Mouse (Mus musculus) liver, embryonic 13.5 days (tissue): ENCODE measurements around the gene Mettl7b. TPM values are rescaled to one million over a fixed set of nuclear protein-coding genes. Genes with fewer than 3 reads are reported as not detected.

Experiments
- ATAC-seq: fragments of 200-750 bp; cut with Nextera tagmentation; 2 replicates; pipeline ENCODE4 v1.8.0; 2017; ENCODE audit warnings: low read depth, mild to moderate bottlenecking, moderate number of reproducible peaks, moderate library complexity
- DNase-seq: peaks from one replicate; pipeline ENCODE4 v3.0.0; 2022
- H3K27ac ChIP-seq: fragments of 300-500 bp; sonication (generic); 2 replicates; pipeline ENCODE4 v1.5.1; 2015; ENCODE audit warnings: moderate library complexity, mild to moderate bottlenecking, inconsistent platforms
- H3K27me3 ChIP-seq: fragments of 300-500 bp; sonication (generic); 2 replicates; pipeline ENCODE4 v1.6.1; 2015; ENCODE audit warnings: mild to moderate bottlenecking, inconsistent platforms
- H3K36me3 ChIP-seq: fragments of 300-500 bp; sonication (generic); 2 replicates; pipeline ENCODE4 v1.6.1; 2015; ENCODE audit warnings: mild to moderate bottlenecking, inconsistent platforms
- H3K4me1 ChIP-seq: fragments of 300-500 bp; sonication (generic); replicated peaks from 2 replicates; pipeline ENCODE4 v1.6.1; 2015; ENCODE audit warnings: inconsistent platforms
- H3K4me2 ChIP-seq: fragments of 300-500 bp; sonication (generic); 2 replicates; pipeline ENCODE4 v1.6.1; 2015; ENCODE audit warnings: inconsistent platforms, mild to moderate bottlenecking, moderate library complexity
- H3K4me3 ChIP-seq: fragments of 300-500 bp; sonication (generic); replicated peaks from 2 replicates; pipeline ENCODE4 v1.5.1; 2015; ENCODE audit warnings: mild to moderate bottlenecking, inconsistent platforms
- H3K9ac ChIP-seq: fragments of 300-500 bp; sonication (generic); 2 replicates; pipeline ENCODE4 v1.6.1; 2015; ENCODE audit warnings: mild to moderate bottlenecking, inconsistent platforms
- H3K9me3 ChIP-seq: fragments of 300-500 bp; sonication (generic); replicated peaks from 2 replicates; pipeline ENCODE4 v1.6.1; 2016; ENCODE audit warnings: inconsistent platforms
- WGBS: fragments of 180-500 bp; shearing (Covaris S2); methylation state at CpG from one replicate; pipeline ENCODE4 v1.1.7; 2015; ENCODE audit not compliant: insufficient replicate concordance; 5-methylcytosine and 5-hydroxymethylcytosine counted together
- polyA plus RNA-seq: library from polyadenylated mRNA; unstranded; fragments of >200 nt; fragmentation: Nextera tagmentation; extraction: Ambion mirVana; gene quantifications from 2 replicates; pipeline ENCODE4 v1.2.1, GENCODE M21; 2015

Gene Mettl7b
- polyA plus RNA-seq, 1 experiment from 2014 or later = not detected

GRCm38 (mm10) chr10:128916665-128917064 is 44.1 kb downstream of the Mettl7b start:
- no peak overlapping the region for H3K27ac ChIP-seq
- DNase-seq (no peak), ATAC-seq (no peak)
- peaks cover 27% of the 10 kb centered on the region for H3K4me1 ChIP-seq
- no peaks in the 10 kb centered on the region for H3K9me3 ChIP-seq
- 61% methylated on average over 3 of the region's 3 CpGs for WGBS
- no peak overlapping the region for H3K4me3 ChIP-seq
- peaks cover 13% of the 10 kb centered on the region for H3K36me3 ChIP-seq
- H3K4me2 ChIP-seq = no peak overlapping the region
- H3K9ac ChIP-seq = no peak overlapping the region
- no peaks in the 10 kb centered on the region for H3K27me3 ChIP-seq

- 64% methylated on average over 2 of the region's 2 CpGs for WGBS
- H3K4me2 ChIP-seq = no peak overlapping the region
- H3K36me3 ChIP-seq = peaks cover 13% of the 10 kb centered on the region
- H3K9ac ChIP-seq = no peak overlapping the region
- no peak overlapping the region for H3K4me3 ChIP-seq
- no peaks in the 10 kb centered on the region for H3K9me3 ChIP-seq
- peaks cover 20% of the 10 kb centered on the region for H3K4me1 ChIP-seq
- peaks cover 9% of the 10 kb centered on the region for H3K27me3 ChIP-seq
- DNase-seq = no peak
- H3K27ac ChIP-seq = no peak overlapping the region
- ATAC-seq = no peak
Measured at GRCm38 (mm10) chr10:128915550-128915949, 45.2 kb downstream of the Mettl7b start.

- Histone ChIP-seq H3K27me3 (peaks cover 28% of the 10 kb centered on the region), H3K27ac (no peak overlapping the region), H3K9me3 (no peaks in the 10 kb centered on the region), H3K4me3 (no peak overlapping the region), H3K4me1 (peaks cover 26% of the 10 kb centered on the region), H3K36me3 (peaks cover 13% of the 10 kb centered on the region), H3K4me2 (no peak overlapping the region), H3K9ac (no peak overlapping the region)
- DNase-seq = no peak
- 87% methylated on average over 12 of the region's 12 CpGs for WGBS
- no peak for ATAC-seq
Measured at GRCm38 (mm10) chr10:128913696-128914095, 47.1 kb downstream of the Mettl7b start.

DNA sequence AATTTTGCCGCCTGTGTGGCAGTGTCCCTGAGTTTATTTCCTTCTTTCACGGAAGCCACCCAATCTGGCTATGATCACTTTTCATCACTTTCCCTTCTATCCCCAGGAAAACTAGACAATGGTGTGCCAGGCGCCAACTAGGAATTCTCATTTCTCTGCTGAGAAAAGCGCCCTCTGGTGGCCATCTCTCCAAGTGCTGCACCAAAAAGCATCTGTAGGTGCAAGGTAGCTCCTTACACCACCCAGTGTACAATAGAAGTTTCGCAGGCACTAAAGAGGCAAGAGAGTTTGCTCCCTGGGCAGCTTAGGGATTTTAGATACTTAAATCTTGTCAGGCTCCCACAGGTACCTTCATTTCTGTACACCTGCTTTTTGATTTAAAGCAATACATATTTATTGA is 47.6 kb downstream of the Mettl7b start:
- WGBS = 14% methylated on average over 5 of the region's 5 CpGs
- ATAC-seq (peak; percentile 26; the same call in 1 of the 2 replicates), DNase-seq (peak; percentile 57)
- Histone ChIP-seq H3K9ac (no peak overlapping the region), H3K4me1 (peaks cover 23% of the 10 kb centered on the region), H3K27ac (no peak overlapping the region), H3K4me2 (no peak overlapping the region), H3K36me3 (peaks cover 13% of the 10 kb centered on the region), H3K9me3 (no peaks in the 10 kb centered on the region), H3K4me3 (no peak overlapping the region), H3K27me3 (peaks cover 33% of the 10 kb centered on the region)

DNA sequence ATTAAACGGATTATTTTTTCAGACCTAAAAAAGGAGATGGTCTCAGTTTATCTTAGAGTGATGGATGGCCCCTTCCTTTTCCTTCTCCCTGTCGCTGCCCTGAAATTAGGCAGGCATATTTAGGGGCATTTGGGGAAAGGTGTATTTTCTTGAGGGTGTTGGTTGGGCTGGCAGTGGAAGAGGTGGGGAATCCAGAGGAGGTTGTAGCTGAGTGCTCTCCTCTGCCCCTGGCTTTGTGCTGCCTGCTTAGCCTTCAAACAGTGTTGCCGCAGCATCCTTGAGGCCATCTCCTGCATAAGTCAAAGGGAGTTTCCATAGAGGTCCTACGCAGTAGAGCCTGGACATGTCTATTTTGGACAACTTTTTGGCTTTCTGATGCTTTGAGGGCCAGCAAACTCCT is 48.0 kb downstream of the Mettl7b start:
- ATAC-seq = no peak

DNA sequence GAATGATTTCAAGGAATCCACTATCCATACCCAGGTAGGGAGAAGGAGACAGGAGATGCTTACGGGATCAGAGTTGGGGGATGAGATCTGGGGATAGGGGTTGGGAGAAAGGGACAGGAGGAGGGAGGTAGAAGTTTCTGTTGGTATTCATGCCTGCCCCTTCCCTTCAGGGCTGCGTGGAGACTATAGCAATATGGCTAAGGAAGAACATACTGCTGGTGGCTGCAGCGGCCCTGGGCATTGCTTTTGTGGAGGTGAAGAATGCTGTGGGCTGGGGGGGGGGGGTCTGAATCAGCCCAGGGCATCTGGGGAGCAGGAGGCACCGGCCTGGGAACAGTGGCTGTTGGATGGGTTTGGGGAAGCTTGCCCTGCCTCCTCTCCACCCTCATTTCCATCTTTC is 48.5 kb downstream of the Mettl7b start:
- no peaks in the 10 kb centered on the region for H3K9me3 ChIP-seq
- ATAC-seq (no peak), DNase-seq (no peak)
- 66% methylated on average over 3 of the region's 4 CpGs for WGBS
- no peak overlapping the region for H3K4me3 ChIP-seq
- peaks cover 16% of the 10 kb centered on the region for H3K4me1 ChIP-seq
- no peak overlapping the region for H3K9ac ChIP-seq
- no peak overlapping the region for H3K27ac ChIP-seq
- H3K27me3 ChIP-seq = peaks cover 37% of the 10 kb centered on the region
- no peak overlapping the region for H3K4me2 ChIP-seq
- peaks cover 6% of the 10 kb centered on the region for H3K36me3 ChIP-seq

More for the DNA sequence above, 48.0 kb downstream of the Mettl7b start:
- Histone ChIP-seq H3K9ac (no peak overlapping the region), H3K27me3 (peaks cover 37% of the 10 kb centered on the region), H3K4me3 (no peak overlapping the region), H3K9me3 (no peaks in the 10 kb centered on the region), H3K4me2 (no peak overlapping the region), H3K27ac (no peak overlapping the region), H3K36me3 (peaks cover 11% of the 10 kb centered on the region), H3K4me1 (peaks cover 21% of the 10 kb centered on the region)
- 61% methylated on average over 4 of the region's 4 CpGs for WGBS
- no peak for DNase-seq

GRCm38 (mm10) chr10:128911430-128911829 is 49.4 kb downstream of the Mettl7b start:
- H3K4me3 ChIP-seq = 0 out of 2 replicates have a peak overlapping the region, but pooled peaks have one; percentile 67
- no peak overlapping the region for H3K27ac ChIP-seq
- no peak for ATAC-seq
- no peaks in the 10 kb centered on the region for H3K9me3 ChIP-seq
- H3K4me2 ChIP-seq = peak overlapping the region; percentile 72; the same call in 1 of the 2 replicates
- no peak for DNase-seq
- H3K9ac ChIP-seq = no peak overlapping the region
- 65% methylated on average over 6 of the region's 6 CpGs for WGBS
- peaks cover 37% of the 10 kb centered on the region for H3K27me3 ChIP-seq
- H3K36me3 ChIP-seq = no peaks in the 10 kb centered on the region; the same call in 1 of the 2 replicates
- peaks cover 16% of the 10 kb centered on the region for H3K4me1 ChIP-seq

DNA sequence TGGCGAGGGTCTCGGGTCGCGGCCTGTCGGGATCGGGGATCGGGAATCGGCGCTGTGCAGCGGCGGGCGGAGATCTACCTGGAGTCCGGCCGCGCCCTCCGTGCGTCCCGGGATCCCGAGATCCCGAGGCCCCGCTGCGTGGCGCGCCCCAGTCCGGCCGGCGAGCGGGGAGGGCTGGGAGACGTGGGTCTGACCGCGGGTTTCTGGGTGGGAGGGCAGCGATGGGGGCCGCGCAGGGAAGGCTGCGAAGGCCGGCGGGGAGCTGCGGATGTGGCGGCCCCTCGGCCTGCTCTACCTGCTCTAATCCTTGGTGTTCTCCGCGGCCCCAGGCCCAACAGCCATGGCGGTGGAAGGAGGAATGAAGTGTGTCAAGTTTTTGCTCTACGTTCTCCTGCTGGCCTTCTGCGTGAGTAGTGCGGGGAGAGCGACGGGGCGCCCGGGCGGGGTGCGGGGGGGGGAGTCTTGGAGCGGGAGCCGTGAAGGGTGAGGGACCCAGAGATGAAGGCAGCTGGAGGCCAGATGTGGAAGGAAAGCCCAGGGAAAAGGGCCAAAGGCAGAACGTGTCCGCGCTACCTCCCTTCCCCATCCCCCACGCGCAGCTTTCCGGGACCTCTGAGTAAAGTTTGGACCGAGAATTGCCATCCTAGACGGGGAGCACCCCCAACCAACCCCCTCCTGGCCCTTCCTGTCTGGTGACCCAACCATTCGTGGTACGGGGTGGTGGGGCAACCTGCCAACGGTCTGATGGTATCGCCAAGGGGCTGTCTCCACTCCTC is 50.5 kb downstream of the Mettl7b start:
- Histone ChIP-seq H3K27me3 (peaks cover 37% of the 10 kb centered on the region), H3K4me1 (peaks cover 16% of the 10 kb centered on the region), H3K36me3 (no peaks in the 10 kb centered on the region; the same call in 1 of the 2 replicates), H3K4me3 (peak overlapping the region; percentile 67), H3K4me2 (peak overlapping the region; percentile 72), H3K9ac (peak overlapping the region; percentile 70), H3K27ac (peak overlapping the region; percentile 23; the same call in 1 of the 2 replicates), H3K9me3 (no peaks in the 10 kb centered on the region)
- 3% methylated on average over 64 of the region's 66 CpGs for WGBS
- DNase-seq (no peak), ATAC-seq (0 out of 2 replicates have a peak, but pooled peaks have one; percentile 11)

DNA sequence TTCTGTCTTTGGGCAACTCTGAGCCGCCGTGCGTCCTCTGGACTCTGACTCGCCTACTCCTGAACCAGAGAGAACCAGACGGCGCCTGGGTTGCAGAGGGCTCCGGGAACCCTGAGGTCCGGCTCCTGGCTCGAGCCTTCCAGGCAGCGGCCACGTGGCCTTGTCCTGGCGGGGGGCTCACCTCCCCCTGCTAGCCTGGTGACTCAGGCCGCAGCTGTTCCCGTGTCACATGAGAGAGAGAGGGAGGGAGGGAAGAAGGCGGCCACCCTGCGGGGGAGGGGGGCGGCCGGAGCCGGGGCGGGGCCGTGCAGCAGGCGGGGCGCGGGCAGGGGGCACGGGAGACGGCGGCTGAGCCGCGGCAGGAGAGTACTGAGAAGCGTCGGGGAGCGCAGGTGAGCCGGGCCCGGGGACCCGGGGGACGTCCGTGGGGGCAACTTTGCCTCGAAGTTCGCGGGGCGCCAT is 51.2 kb downstream of the Mettl7b start:
- peak; percentile 55 for ATAC-seq
- 1% methylated on average over 39 of the region's 41 CpGs for WGBS
- peak overlapping the region; percentile 23; the same call in 1 of the 2 replicates for H3K27ac ChIP-seq

GRCm38 (mm10) chr10:128908778-128909448 is 51.9 kb downstream of the Mettl7b start:
- H3K9me3 ChIP-seq = no peaks in the 10 kb centered on the region
- H3K4me2 ChIP-seq = peak overlapping the region; percentile 72
- ATAC-seq (no peak), DNase-seq (no peak)
- peaks cover 37% of the 10 kb centered on the region for H3K27me3 ChIP-seq
- WGBS = 59% methylated on average over 13 of the region's 13 CpGs
- H3K4me1 ChIP-seq = peaks cover 16% of the 10 kb centered on the region
- H3K27ac ChIP-seq = no peak overlapping the region; the same call in 1 of the 2 replicates
- H3K9ac ChIP-seq = peak overlapping the region; percentile 70
- H3K4me3 ChIP-seq = peak overlapping the region; percentile 67
- H3K36me3 ChIP-seq = no peaks in the 10 kb centered on the region

More for the DNA sequence above, 51.2 kb downstream of the Mettl7b start:
- H3K4me3 ChIP-seq = peak overlapping the region; percentile 67
- peak overlapping the region; percentile 72 for H3K4me2 ChIP-seq
- DNase-seq = no peak
- peak overlapping the region; percentile 70 for H3K9ac ChIP-seq
- H3K4me1 ChIP-seq = peaks cover 16% of the 10 kb centered on the region
- H3K9me3 ChIP-seq = no peaks in the 10 kb centered on the region
- no peaks in the 10 kb centered on the region; the same call in 1 of the 2 replicates for H3K36me3 ChIP-seq
- H3K27me3 ChIP-seq = peaks cover 37% of the 10 kb centered on the region
